Mouse (Mus musculus) kidney, adult 2 months (tissue): Measurements from ENCODE around the gene Ccdc126. TPM values are rescaled to one million over a fixed set of nuclear protein-coding genes. Genes with fewer than 3 reads are reported as not detected.
A peak's percentile ranks its signal among the peaks of the same experiment; 100 is the strongest.
"Not testable (repeated sequence)": the region's sequence is repeated elsewhere in the genome, so short reads cannot be mapped to it uniquely, and the experiment has no call there.

Experiments
- DNase-seq: peaks from one replicate; pipeline ENCODE4 v3.0.0; 2021
- H3K27ac ChIP-seq: fragments of 200-500 bp; 2 replicates; pipeline ENCODE4 v1.5.1; 2012; ENCODE audit warnings: low read depth, low read length, control low read depth, inconsistent platforms; ENCODE audit not compliant: insufficient read depth
- H3K27me3 ChIP-seq: fragments of 200-500 bp; replicated peaks from 2 replicates; pipeline ENCODE4 v1.6.1; 2012; ENCODE audit warnings: mild to moderate bottlenecking, moderate library complexity, low read length, inconsistent platforms; ENCODE audit not compliant: control insufficient read depth, insufficient read depth
- H3K36me3 ChIP-seq: fragments of 200-500 bp; 2 replicates; pipeline ENCODE4 v1.6.1; 2012; ENCODE audit warnings: mild to moderate bottlenecking, moderate library complexity, low read length, inconsistent platforms; ENCODE audit not compliant: control insufficient read depth, insufficient read depth
- H3K4me1 ChIP-seq: fragments of 200-500 bp; 2 replicates; pipeline ENCODE4 v1.6.1; 2011; ENCODE audit warnings: low read length; ENCODE audit not compliant: control insufficient read depth, insufficient read depth
- H3K4me3 ChIP-seq: fragments of 200-500 bp; 2 replicates; pipeline ENCODE4 v1.5.1; 2011; ENCODE audit warnings: mild to moderate bottlenecking, low read depth, low read length, control low read depth; ENCODE audit not compliant: insufficient read depth
- CTCF ChIP-seq: fragments of 200-500 bp; conservative IDR thresholded peaks from 2 replicates; pipeline ENCODE4 v1.5.1; 2011; ENCODE audit warnings: low read depth, mild to moderate bottlenecking, control low read depth, low read length, moderate library complexity, mixed read lengths; ENCODE audit not compliant: insufficient read depth, insufficient read length
- POLR2A ChIP-seq: fragments of 200-500 bp; IDR thresholded peaks from one replicate; pipeline ENCODE4 v1.6.1; 2011; ENCODE audit warnings: low read depth, low read length, control low read depth
- WGBS: fragments of 180-500 bp; shearing (Covaris S2); methylation state at CpG from one replicate; pipeline ENCODE4 v1.1.7; 2018; 5-methylcytosine and 5-hydroxymethylcytosine counted together
- polyA plus RNA-seq: library from polyadenylated mRNA; depleted of rRNA; stranded (reverse); fragments of >200 nt; gene quantifications from 2 replicates; pipeline ENCODE4 v1.2.3, GENCODE M21; 2012

Ccdc126 gene
- polyA plus RNA-seq, 1 experiment: 4.5 TPM

DNA sequence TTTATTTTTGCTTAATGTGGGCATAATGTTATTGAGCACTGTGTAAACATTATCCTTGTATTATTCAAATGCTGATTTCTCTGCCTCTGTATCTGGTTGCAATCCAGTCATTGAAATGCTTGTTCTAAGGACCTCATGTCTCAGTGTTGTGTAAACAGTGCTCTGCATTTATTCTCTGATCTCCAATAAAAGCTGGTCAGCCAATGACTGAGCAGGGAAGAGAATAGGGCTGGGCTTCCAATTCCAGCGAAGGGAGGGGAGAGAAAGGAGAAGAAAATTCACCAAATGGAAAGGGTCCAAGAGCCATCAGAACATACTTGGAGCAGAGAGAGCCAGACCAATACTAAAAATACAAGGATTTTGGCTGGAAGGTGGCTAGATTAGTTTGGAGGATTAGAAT lies 38.1 kb upstream of the Ccdc126 start:
- no peaks in the 10 kb centered on the region for H3K27me3 ChIP-seq
- WGBS: 50% methylated on average over 1 of the region's 1 CpGs
- no peak overlapping the region for H3K27ac ChIP-seq
- no peak for DNase-seq
- no peak overlapping the region for H3K4me3 ChIP-seq
- TF ChIP-seq POLR2A (no peak), CTCF (no peak)
- H3K4me1 ChIP-seq: no peaks in the 10 kb centered on the region; the same call in 1 of the 2 replicates
- H3K36me3 ChIP-seq: no peaks in the 10 kb centered on the region

DNA sequence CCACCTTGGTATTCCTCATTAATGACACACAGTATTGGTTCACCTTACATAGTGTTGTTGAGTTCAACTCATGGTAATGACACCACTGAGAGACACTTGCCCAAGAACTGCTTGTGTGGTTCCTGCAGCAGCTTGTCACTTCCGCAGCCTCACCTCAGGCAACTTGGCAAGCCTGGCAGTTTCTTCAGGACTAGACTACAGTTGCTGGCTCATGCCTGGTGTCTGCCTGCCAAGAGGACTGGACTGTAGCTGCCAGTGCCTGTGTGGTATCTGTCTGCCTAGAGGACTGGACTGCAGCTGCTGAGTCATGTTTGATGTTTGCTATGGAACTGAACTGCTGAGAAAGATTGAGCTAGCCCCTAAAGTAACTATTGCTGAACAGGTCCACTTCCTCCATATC lies 37.0 kb upstream of the Ccdc126 start:
- H3K4me1 ChIP-seq: no peaks in the 10 kb centered on the region; the same call in 1 of the 2 replicates
- DNase-seq: peak; percentile 82
- WGBS: 33% methylated on average over 1 of the region's 1 CpGs
- no peak overlapping the region for H3K4me3 ChIP-seq
- no peaks in the 10 kb centered on the region for H3K27me3 ChIP-seq
- no peaks in the 10 kb centered on the region for H3K36me3 ChIP-seq
- H3K27ac ChIP-seq: no peak overlapping the region
- TF ChIP-seq POLR2A: no peak
- TF ChIP-seq CTCF: no peak

DNA sequence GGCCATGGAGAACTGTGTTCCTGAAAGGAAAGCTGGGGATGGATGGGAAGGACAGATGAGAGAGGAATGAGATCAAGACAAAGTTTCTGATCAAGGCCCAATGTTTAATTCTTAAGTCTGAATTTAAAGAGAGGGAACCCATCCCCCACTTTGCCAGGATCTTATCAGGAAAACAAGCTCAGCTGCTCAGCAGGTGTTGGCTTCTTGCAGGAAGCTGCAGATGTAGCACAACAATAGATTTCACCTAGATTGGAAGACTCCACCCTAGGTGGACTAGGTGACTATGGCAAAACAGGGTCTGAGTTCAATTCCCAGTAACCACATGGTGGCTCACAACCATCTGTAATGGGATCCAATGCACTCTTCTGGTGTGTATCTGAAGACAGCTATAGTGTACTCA lies 20.8 kb upstream of the Ccdc126 start:
- no peaks in the 10 kb centered on the region for H3K36me3 ChIP-seq
- TF ChIP-seq POLR2A: no peak
- TF ChIP-seq CTCF: no peak
- H3K4me3 ChIP-seq: no peak overlapping the region
- H3K27me3 ChIP-seq: no peaks in the 10 kb centered on the region
- H3K27ac ChIP-seq: no peak overlapping the region
- H3K4me1 ChIP-seq: no peaks in the 10 kb centered on the region
- no peak for DNase-seq

DNA sequence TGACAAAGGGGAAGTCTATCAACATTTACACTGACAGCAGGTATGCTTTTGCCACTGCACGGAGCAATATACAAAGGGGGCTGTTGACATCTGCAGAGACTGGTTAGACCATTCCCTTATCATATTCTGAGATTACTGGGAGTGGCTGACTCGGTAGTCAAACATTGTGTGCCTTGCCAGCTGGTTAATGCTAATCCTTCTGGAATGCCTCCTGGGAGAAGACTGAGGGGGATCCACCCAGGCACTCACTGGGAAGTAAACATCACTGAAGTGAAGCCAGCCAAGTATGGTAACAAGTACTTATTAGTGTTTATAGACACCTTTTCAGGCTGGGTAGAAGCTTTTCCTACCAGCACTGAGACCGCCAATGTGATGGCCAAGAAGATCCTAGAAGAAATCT lies 4.3 kb upstream of the Ccdc126 start:
- H3K4me1 ChIP-seq, H3K4me3 ChIP-seq, H3K27ac ChIP-seq, DNase-seq, H3K36me3 ChIP-seq, H3K27me3 ChIP-seq: not testable (repeated sequence)
- WGBS: 69% methylated on average over 3 of the region's 3 CpGs

DNA sequence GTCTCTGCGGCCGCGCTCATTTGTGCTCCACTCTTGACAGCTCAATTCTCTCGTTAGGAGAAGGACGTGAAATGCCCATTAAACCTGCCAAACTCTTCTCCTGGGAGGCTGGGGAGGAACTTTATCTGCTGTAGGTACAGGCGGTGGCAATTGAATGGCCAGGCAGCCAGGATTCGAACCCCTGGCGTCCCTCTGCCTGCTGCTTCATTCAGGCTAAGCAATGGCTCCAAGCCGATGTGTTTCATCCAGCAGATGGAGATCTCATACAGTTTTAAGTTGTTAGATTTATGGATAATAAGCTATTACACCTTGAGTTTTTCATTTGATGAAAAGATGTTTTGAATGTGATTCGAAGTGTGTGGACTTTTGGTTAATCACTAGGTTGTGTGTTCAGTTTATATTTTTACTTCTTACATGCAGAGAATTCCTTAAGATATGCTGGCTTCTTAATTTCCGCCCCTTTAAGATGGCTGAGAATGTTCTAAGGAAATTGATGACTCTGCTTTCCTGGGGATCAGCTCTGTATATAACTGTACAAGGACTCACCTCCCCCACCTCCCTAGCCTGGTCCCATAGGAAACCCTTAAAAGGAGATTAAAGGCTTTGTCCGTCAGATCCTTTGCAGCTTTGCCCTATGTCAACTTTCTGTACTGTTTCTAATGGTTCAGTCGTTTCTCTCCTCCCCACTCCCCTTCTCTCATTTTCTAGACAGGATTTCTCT lies 681 bp downstream of the Ccdc126 start:
- H3K4me3 ChIP-seq: peak overlapping the region; percentile 67
- peak overlapping the region; percentile 57 for H3K27ac ChIP-seq
- H3K4me1 ChIP-seq: peaks cover 4% of the 10 kb centered on the region; the same call in 1 of the 2 replicates
- 11% methylated on average over 13 of the region's 13 CpGs for WGBS
- 0 out of 2 replicates have a peak, but pooled peaks have one; percentile 17 for TF ChIP-seq CTCF
- no peak for TF ChIP-seq POLR2A
- no peaks in the 10 kb centered on the region for H3K27me3 ChIP-seq
- H3K36me3 ChIP-seq: no peaks in the 10 kb centered on the region
- peak; percentile 9 for DNase-seq

DNA sequence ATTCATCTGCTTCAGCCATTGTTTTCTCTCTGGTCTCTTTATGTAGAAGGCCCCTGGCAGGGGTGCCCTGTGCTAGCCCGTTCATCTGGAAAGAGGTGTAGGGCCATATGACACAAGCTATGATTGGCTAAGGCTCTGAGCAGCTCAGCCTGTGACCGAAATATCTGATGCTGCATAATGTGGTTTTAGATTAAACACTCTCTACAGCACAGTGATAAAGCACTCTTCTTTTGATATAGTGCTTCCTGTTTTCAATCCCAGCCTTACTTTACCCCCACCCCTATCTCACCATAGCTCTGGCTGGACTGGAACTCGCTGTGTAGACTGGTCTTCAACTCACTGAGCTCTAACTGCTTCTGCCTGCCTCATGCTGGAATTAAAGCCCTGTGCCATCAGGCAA lies 2.3 kb downstream of the Ccdc126 start:
- Histone ChIP-seq H3K27me3 (no peaks in the 10 kb centered on the region), H3K4me3 (no peak overlapping the region), H3K27ac (no peak overlapping the region), H3K4me1 (peaks cover 4% of the 10 kb centered on the region; the same call in 1 of the 2 replicates), H3K36me3 (no peaks in the 10 kb centered on the region)
- TF ChIP-seq CTCF (no peak), POLR2A (no peak)
- WGBS: 87% methylated on average over 3 of the region's 3 CpGs
- DNase-seq: no peak

DNA sequence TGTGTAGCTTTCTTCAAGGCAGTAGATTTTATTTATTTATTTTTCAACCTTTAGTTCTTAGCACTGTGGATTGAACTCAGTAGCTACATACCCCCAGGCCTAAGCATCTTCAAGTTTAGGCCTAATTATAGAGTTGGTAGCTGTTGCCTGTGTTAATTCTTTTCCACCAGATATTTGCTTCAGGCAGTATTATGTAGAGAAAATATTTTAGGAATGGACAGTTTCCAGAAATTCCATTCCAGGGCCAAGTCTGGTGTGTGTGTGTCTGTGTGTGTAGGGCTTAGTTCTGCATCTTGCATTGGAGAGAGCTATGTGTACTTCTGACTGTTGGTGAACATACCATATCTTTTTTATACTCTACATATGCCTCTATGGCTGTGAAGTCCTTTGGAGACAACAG lies 3.0 kb downstream of the Ccdc126 start:
- H3K36me3 ChIP-seq: no peaks in the 10 kb centered on the region
- H3K4me3 ChIP-seq: no peak overlapping the region
- TF ChIP-seq CTCF (no peak), POLR2A (no peak)
- peaks cover 4% of the 10 kb centered on the region; the same call in 1 of the 2 replicates for H3K4me1 ChIP-seq
- DNase-seq: peak; percentile 7
- no peak overlapping the region for H3K27ac ChIP-seq
- H3K27me3 ChIP-seq: no peaks in the 10 kb centered on the region
